Mouse (Mus musculus) MEL (cell line): Measurements from ENCODE around the gene Prr11. TPM values are rescaled to one million over a fixed set of nuclear protein-coding genes. Genes with fewer than 3 reads are reported as not detected.
A peak's percentile ranks its signal among the peaks of the same experiment; 100 is the strongest.

Source experiments
- DNase-seq: peaks from one replicate; pipeline ENCODE4 v3.0.0; 2011; ENCODE audit warnings: low read depth, low spot score
- H3K27ac ChIP-seq: 2 replicates; pipeline ENCODE4 v1.5.1; 2012; ENCODE audit warnings: low read depth, mild to moderate bottlenecking, control low read depth, low read length, moderate library complexity; ENCODE audit not compliant: control insufficient read depth
- H3K27me3 ChIP-seq, 2 experiments: fragments of 150-350 bp in 1 of 2; sonication (generic) in 1 of 2; 2 replicates each; pipeline ENCODE4 v1.6.1; 2012; ENCODE audit warnings: low read length in 2 of 2, mild to moderate bottlenecking in 2 of 2, improper control_type of control experiment in 1 of 2, moderate library complexity in 1 of 2; ENCODE audit not compliant: insufficient read depth in 2 of 2, control insufficient read depth in 1 of 2
- H3K36me3 ChIP-seq, 2 experiments: 2 replicates each; pipeline ENCODE4 v1.6.1; 2012 to 2014; ENCODE audit warnings: low read length in 2 of 2, improper control_type of control experiment in 1 of 2, inconsistent platforms in 1 of 2, mild to moderate bottlenecking in 1 of 2; ENCODE audit not compliant: insufficient read depth in 2 of 2, control insufficient read depth in 1 of 2
- H3K4me1 ChIP-seq, 2 experiments: fragments of 150-350 bp in 1 of 2; sonication (generic) in 1 of 2; 2 replicates each; pipeline ENCODE4 v1.6.1; 2012; ENCODE audit warnings: low read length in 2 of 2, improper control_type of control experiment in 1 of 2, mild to moderate bottlenecking in 1 of 2; ENCODE audit not compliant: insufficient read depth in 2 of 2, control insufficient read depth in 1 of 2
- H3K4me3 ChIP-seq, 2 experiments: fragments of 150-350 bp in 1 of 2; sonication (generic) in 1 of 2; 2 replicates each; pipeline ENCODE4 v1.5.1; 2012; ENCODE audit warnings: low read depth in 2 of 2, low read length in 2 of 2, mild to moderate bottlenecking in 2 of 2, moderate library complexity in 2 of 2, control low read depth in 1 of 2, improper control_type of control experiment in 1 of 2; ENCODE audit not compliant: control insufficient read depth in 1 of 2, insufficient read depth in 1 of 2
- H3K79me2 ChIP-seq: 2 replicates; pipeline ENCODE4 v1.6.1; 2012; ENCODE audit warnings: mild to moderate bottlenecking, low read length, moderate library complexity; ENCODE audit not compliant: control insufficient read depth, poor library complexity, insufficient read depth
- H3K9ac ChIP-seq: 2 replicates; pipeline ENCODE4 v1.6.1; 2012; ENCODE audit warnings: low read depth, mild to moderate bottlenecking, control low read depth, low read length, moderate library complexity; ENCODE audit not compliant: control insufficient read depth, poor library complexity, severe bottlenecking
- H3K9me3 ChIP-seq: fragments of 150-350 bp; sonication (generic); replicated peaks from 2 replicates; pipeline ENCODE4 v1.6.1; 2012; ENCODE audit warnings: mild to moderate bottlenecking, low read length, improper control_type of control experiment, moderate library complexity; ENCODE audit not compliant: insufficient read depth
- CTCF ChIP-seq, 3 experiments: IDR thresholded peaks in 2 of 3; conservative IDR thresholded peaks in 1 of 3; 2 replicates each; pipeline ENCODE4 v1.5.1; 2011 to 2012; ENCODE audit warnings: low read length in 3 of 3, low read depth in 2 of 3, mild to moderate bottlenecking in 2 of 3, improper control_type of control experiment in 1 of 3, inconsistent platforms in 1 of 3, mixed read lengths in 1 of 3, moderate library complexity in 1 of 3; ENCODE audit not compliant: control insufficient read depth in 1 of 3, insufficient read depth in 1 of 3, poor library complexity in 1 of 3, severe bottlenecking in 1 of 3
- E2F4 ChIP-seq: IDR thresholded peaks from 2 replicates; pipeline ENCODE4 v1.6.1; 2011; ENCODE audit warnings: low read depth, low read length, improper control_type of control experiment, borderline replicate concordance
- ELF1 ChIP-seq: IDR thresholded peaks from 2 replicates; pipeline ENCODE4 v1.6.1; 2014; ENCODE audit warnings: low read depth, mild to moderate bottlenecking, inconsistent platforms, low read length, improper control_type of control experiment, moderate library complexity
- EP300 ChIP-seq, 2 experiments: IDR thresholded peaks; 2 replicates each; pipeline ENCODE4 v1.6.1; 2011; ENCODE audit warnings: improper control_type of control experiment in 2 of 2, low read length in 2 of 2, low read depth in 1 of 2, mild to moderate bottlenecking in 1 of 2
- GABPA ChIP-seq: IDR thresholded peaks from 2 replicates; pipeline ENCODE4 v1.6.1; 2012; ENCODE audit warnings: low read depth, mild to moderate bottlenecking, inconsistent platforms, low read length, improper control_type of control experiment, moderate library complexity
- GATA1 ChIP-seq: IDR thresholded peaks from 2 replicates; pipeline ENCODE4 v1.6.1; 2011; ENCODE audit warnings: low read depth, low read length, improper control_type of control experiment
- JUND ChIP-seq: IDR thresholded peaks from 2 replicates; pipeline ENCODE4 v1.6.1; 2011; ENCODE audit warnings: low read depth, mild to moderate bottlenecking, improper control_type of control experiment, low read length
- MAFK ChIP-seq: IDR thresholded peaks from 2 replicates; pipeline ENCODE4 v1.6.1; 2011; ENCODE audit warnings: low read depth, mild to moderate bottlenecking, low read length, improper control_type of control experiment, borderline replicate concordance
- MAX ChIP-seq: IDR thresholded peaks from 2 replicates; pipeline ENCODE4 v1.6.1; 2011; ENCODE audit warnings: low read length, improper control_type of control experiment
- MXI1 ChIP-seq: IDR thresholded peaks from 2 replicates; pipeline ENCODE4 v1.6.1; 2011; ENCODE audit warnings: mild to moderate bottlenecking, low read depth, low read length, improper control_type of control experiment
- MYB ChIP-seq: IDR thresholded peaks from 2 replicates; pipeline ENCODE4 v1.6.1; 2011; ENCODE audit warnings: mild to moderate bottlenecking, low read depth, low read length, improper control_type of control experiment
- MYC ChIP-seq: IDR thresholded peaks from 2 replicates; pipeline ENCODE4 v1.6.1; 2011; ENCODE audit warnings: low read depth, mild to moderate bottlenecking, low read length, improper control_type of control experiment, moderate library complexity
- NRF1 ChIP-seq: IDR thresholded peaks from 2 replicates; pipeline ENCODE4 v1.6.1; 2014; ENCODE audit warnings: low read depth, mild to moderate bottlenecking, inconsistent platforms, low read length, improper control_type of control experiment, moderate library complexity; ENCODE audit not compliant: poor library complexity, insufficient read depth, severe bottlenecking
- SMC3 ChIP-seq: IDR thresholded peaks from 2 replicates; pipeline ENCODE4 v1.6.1; 2011; ENCODE audit warnings: low read depth, low read length, improper control_type of control experiment
- TAL1 ChIP-seq: IDR thresholded peaks from 2 replicates; pipeline ENCODE4 v1.6.1; 2012; ENCODE audit warnings: mild to moderate bottlenecking, inconsistent platforms, low read length, moderate library complexity, mixed read lengths
- TBP ChIP-seq: IDR thresholded peaks from 2 replicates; pipeline ENCODE4 v1.8.0; 2011; ENCODE audit warnings: low read depth, low read length, improper control_type of control experiment
- TCF12 ChIP-seq: IDR thresholded peaks from 2 replicates; pipeline ENCODE4 v1.6.1; 2014; ENCODE audit warnings: low read depth, mild to moderate bottlenecking, inconsistent platforms, low read length, improper control_type of control experiment, moderate library complexity
- UBTF ChIP-seq: IDR thresholded peaks from 2 replicates; pipeline ENCODE4 v1.6.1; 2012; ENCODE audit warnings: low read depth, mild to moderate bottlenecking, inconsistent platforms, low read length, improper control_type of control experiment, moderate library complexity, borderline replicate concordance; ENCODE audit not compliant: insufficient read depth
- polyA plus RNA-seq, 2 experiments: library from polyadenylated mRNA; stranded (reverse) in 1 of 2; unstranded in 1 of 2; fragments of >175 nt in 1 of 2; fragments of >200 nt in 1 of 2; gene quantifications; 2 replicates each; pipeline versions ENCODE4 v1.2.1 to v1.2.4; 2012; ENCODE audit warnings: low replicate concordance in 2 of 2, low read depth in 1 of 2; ENCODE audit not compliant: insufficient read length in 2 of 2, insufficient read depth in 1 of 2, missing spikeins in 1 of 2
- total RNA-seq: library from RNA; depleted of rRNA; stranded (reverse); fragments of 300-350 nt; gene quantifications from 2 replicates; pipeline ENCODE4 v1.2.3, GENCODE M21; 2012

The Prr11 gene
- total and polyA plus RNA-seq, 3 experiments, result 4.9 to 50.6 (median 19.3) TPM

DNA sequence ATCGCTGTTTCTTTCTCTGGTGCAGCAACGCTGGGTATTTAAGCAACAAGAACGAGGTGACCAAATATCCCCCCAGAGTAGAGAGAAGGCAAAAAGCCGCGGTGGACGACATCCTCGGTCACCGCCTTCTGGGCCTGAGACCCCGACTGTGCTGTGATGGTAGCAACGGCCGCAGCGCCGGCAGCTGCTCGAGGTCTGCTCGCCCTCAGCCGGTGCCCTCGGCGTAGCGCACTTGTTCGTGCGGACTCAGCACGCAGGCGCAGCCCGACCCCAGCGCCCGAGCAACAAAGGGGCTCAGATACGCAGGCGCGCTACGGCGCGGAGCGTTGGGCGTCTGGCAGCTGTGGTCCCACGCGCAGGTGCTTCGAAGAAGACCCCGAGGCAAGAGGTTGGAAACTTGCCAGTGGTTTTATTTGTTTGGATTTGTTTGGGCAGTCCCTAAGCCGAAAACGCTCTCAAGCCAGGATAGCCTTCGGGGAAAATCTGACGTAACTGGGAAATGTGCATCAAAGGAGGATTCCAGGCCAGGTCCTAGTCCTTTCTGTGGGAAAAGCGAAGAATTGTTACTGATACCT is 34.6 kb downstream of the Prr11 start, which contains the start of gene Gdpd1 (continued):
- TF ChIP-seq CTCF (IDR thresholded peaks at IDR 0.05 in 2 of 3, conservative IDR thresholded peaks at IDR 0.05 in 1 of 3; ENCODE audit: control insufficient read depth in 1 of 3, insufficient read depth in 1 of 3, low read depth in 2 of 3, low read length in 3 of 3, poor library complexity in 1 of 3, severe bottlenecking in 1 of 3), result peak in 2 of 3 experiments; percentile 33 to 35; a peak in 3 of 6 replicates

- Histone ChIP-seq H3K9ac (peak overlapping the region; percentile 67), H3K27ac (peak overlapping the region; percentile 38), H3K36me3 (peaks cover 5 to 11% of the 10 kb centered on the region in 2 experiments), H3K79me2 (peaks cover 2% of the 10 kb centered on the region; the same call in 1 of the 2 replicates), H3K27me3 (no peaks in the 10 kb centered on the region), H3K4me3 (peak overlapping the region; percentile 78 to 91), H3K9me3 (no peaks in the 10 kb centered on the region), H3K4me1 (peaks cover 4 to 9% of the 10 kb centered on the region in 2 experiments)
- peak; percentile 87 for DNase-seq
- TF ChIP-seq GABPA, result no peak
- no peak for TF ChIP-seq MYB
- TF ChIP-seq E2F4, result no peak
- TF ChIP-seq UBTF, result peak; percentile 53; the same call in 1 of the 2 replicates
- no peak for TF ChIP-seq GATA1
- TF ChIP-seq SMC3, result peak; percentile 17; the same call in 1 of the 2 replicates
- peak; percentile 30 to 35 (median 32); a peak in 4 of 6 replicates for TF ChIP-seq CTCF (IDR thresholded peaks at IDR 0.05 in 2 of 3, conservative IDR thresholded peaks at IDR 0.05 in 1 of 3; ENCODE audit: control insufficient read depth in 1 of 3, insufficient read depth in 1 of 3, low read depth in 2 of 3, low read length in 3 of 3, poor library complexity in 1 of 3, severe bottlenecking in 1 of 3)
Measured at GRCm38 (mm10) chr11:87073343-87073865, 35.1 kb downstream of the Prr11 start.

- Histone ChIP-seq H3K27ac (no peak overlapping the region), H3K4me3 (no peak overlapping the region), H3K4me1 (no peaks in the 10 kb centered on the region), H3K27me3 (no peaks in the 10 kb centered on the region), H3K9ac (no peak overlapping the region), H3K9me3 (no peaks in the 10 kb centered on the region), H3K36me3 (no peaks in the 10 kb centered on the region), H3K79me2 (no peaks in the 10 kb centered on the region)
- TF ChIP-seq MYC (no peak), TAL1 (no peak), MAX (no peak), GABPA (no peak), NRF1 (no peak), EP300 (IDR thresholded peaks at IDR 0.05; ENCODE audit: low read depth in 1 of 2, low read length in 2 of 2) (no peak), TCF12 (no peak), JUND (no peak), ELF1 (no peak), MXI1 (no peak), MAFK (no peak), TBP (no peak), MYB (no peak)
- DNase-seq, result no peak
Measured at GRCm38 (mm10) chr11:87062087-87062486, 46.4 kb downstream of the Prr11 start.
